Mouse (Mus musculus) forebrain, embryonic 15.5 days (tissue): Measurements from ENCODE around the gene Rtel1. TPM values are rescaled to one million over a fixed set of nuclear protein-coding genes. Genes with fewer than 3 reads are reported as not detected.

ENCODE experiments used
- ATAC-seq: fragments of 200-750 bp; cut with Nextera tagmentation; replicated peaks from 2 replicates; pipeline ENCODE4 v1.8.0; 2017; ENCODE audit warnings: mild to moderate bottlenecking, moderate TSS enrichment, moderate library complexity
- H3K27ac ChIP-seq: fragments of 300-500 bp; sonication (generic); replicated peaks from 2 replicates; pipeline ENCODE4 v1.5.1; 2015; ENCODE audit warnings: mild to moderate bottlenecking, inconsistent platforms
- H3K27me3 ChIP-seq: fragments of 300-500 bp; sonication (generic); 2 replicates; pipeline ENCODE4 v1.6.1; 2015; ENCODE audit warnings: inconsistent platforms
- H3K36me3 ChIP-seq: fragments of 300-500 bp; sonication (generic); 2 replicates; pipeline ENCODE4 v1.6.1; 2015; ENCODE audit warnings: mild to moderate bottlenecking, inconsistent platforms
- H3K4me1 ChIP-seq: fragments of 300-500 bp; sonication (generic); 2 replicates; pipeline ENCODE4 v1.6.1; 2015; ENCODE audit warnings: inconsistent platforms
- H3K4me2 ChIP-seq: fragments of 300-500 bp; sonication (generic); replicated peaks from 2 replicates; pipeline ENCODE4 v1.6.1; 2015; ENCODE audit warnings: mild to moderate bottlenecking, inconsistent platforms
- H3K4me3 ChIP-seq: fragments of 300-500 bp; sonication (generic); 2 replicates; pipeline ENCODE4 v1.5.1; 2015; ENCODE audit warnings: mild to moderate bottlenecking, inconsistent platforms
- H3K9ac ChIP-seq: fragments of 300-500 bp; sonication (generic); replicated peaks from 2 replicates; pipeline ENCODE4 v1.6.1; 2015; ENCODE audit warnings: mild to moderate bottlenecking, inconsistent platforms
- H3K9me3 ChIP-seq: fragments of 300-500 bp; sonication (generic); 2 replicates; pipeline ENCODE4 v1.6.1; 2016; ENCODE audit warnings: inconsistent platforms
- WGBS: fragments of 180-500 bp; shearing (Covaris S2); methylation state at CpG from one replicate; pipeline ENCODE4 v1.1.7; 2015; ENCODE audit warnings: mixed read lengths; 5-methylcytosine and 5-hydroxymethylcytosine counted together
- polyA plus RNA-seq: library from polyadenylated mRNA; unstranded; fragments of >200 nt; fragmentation: Nextera tagmentation; extraction: Ambion mirVana; gene quantifications from 2 replicates; pipeline ENCODE4 v1.2.1, GENCODE M21; 2015

Rtel1 gene
- polyA plus RNA-seq, 1 experiment from 2014 or later, result 37.5 TPM

DNA sequence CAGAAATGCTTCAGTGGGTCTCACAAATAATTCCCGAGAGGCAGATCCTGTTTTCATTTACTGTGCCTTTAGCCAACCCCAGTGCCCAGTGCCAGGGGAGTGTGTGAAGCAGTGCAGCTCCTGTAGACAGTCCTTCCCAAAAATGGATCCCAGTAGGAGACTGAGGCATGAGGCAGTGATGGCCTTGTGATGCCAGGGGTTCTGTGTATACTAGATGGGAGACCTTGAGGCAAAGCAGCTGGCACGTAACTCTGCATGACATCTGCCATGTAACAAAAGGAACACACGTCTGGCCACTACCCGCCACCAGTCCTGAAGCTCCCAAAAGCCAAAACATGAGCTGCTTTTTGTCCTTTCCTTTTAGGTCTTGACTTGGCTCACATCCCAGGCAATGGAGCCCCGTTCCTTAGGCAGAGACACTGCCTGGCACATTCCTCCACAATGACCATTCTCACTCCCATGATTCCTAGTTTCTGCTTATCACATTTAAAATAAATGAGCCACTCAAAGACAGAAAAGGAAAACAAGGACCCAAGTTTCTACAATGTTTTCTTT lies 77.7 kb downstream of the Rtel1 start:
- Histone ChIP-seq H3K4me1 (no peaks in the 10 kb centered on the region), H3K36me3 (no peaks in the 10 kb centered on the region), H3K9me3 (no peaks in the 10 kb centered on the region), H3K4me3 (no peak overlapping the region), H3K9ac (no peak overlapping the region), H3K4me2 (no peak overlapping the region), H3K27me3 (no peaks in the 10 kb centered on the region), H3K27ac (no peak overlapping the region)
- no peak for ATAC-seq
- 42% methylated on average over 5 of the region's 5 CpGs for WGBS

- ATAC-seq, result no peak
- H3K27me3 ChIP-seq, result no peaks in the 10 kb centered on the region
- 41% methylated on average over 1 of the region's 1 CpGs for WGBS
Observed at GRCm38 (mm10) chr2:181401497-181401896, 82.0 kb downstream of the Rtel1 start.

GRCm38 (mm10) chr2:181403722-181404121 lies 84.2 kb downstream of the Rtel1 start:
- no peak overlapping the region for H3K4me3 ChIP-seq
- no peak overlapping the region for H3K9ac ChIP-seq
- H3K4me1 ChIP-seq, result no peaks in the 10 kb centered on the region
- no peak overlapping the region for H3K4me2 ChIP-seq
- H3K36me3 ChIP-seq, result no peaks in the 10 kb centered on the region
- H3K9me3 ChIP-seq, result no peaks in the 10 kb centered on the region
- no peak overlapping the region for H3K27ac ChIP-seq
- no peak for ATAC-seq
- H3K27me3 ChIP-seq, result no peaks in the 10 kb centered on the region
- 91% methylated on average over 3 of the region's 3 CpGs for WGBS

More at GRCm38 (mm10) chr2:181401497-181401896, 82.0 kb downstream of the Rtel1 start:
- Histone ChIP-seq H3K4me2 (no peak overlapping the region), H3K4me1 (no peaks in the 10 kb centered on the region), H3K9me3 (no peaks in the 10 kb centered on the region), H3K36me3 (no peaks in the 10 kb centered on the region), H3K27ac (no peak overlapping the region), H3K4me3 (no peak overlapping the region), H3K9ac (no peak overlapping the region)

Other genes starting within 250 kb of the Rtel1 start
- gene Kcnq2, start 184.4 kb upstream of the Rtel1 start, polyA plus RNA-seq, result 45.2 and 46.7 TPM in 2 replicates
- gene Eef1a2, start 162.7 kb upstream of the Rtel1 start, polyA plus RNA-seq, result 5.8 and 6.3 TPM in 2 replicates
- gene Ppdpf, start 132.5 kb upstream of the Rtel1 start, polyA plus RNA-seq, result 512 and 520 TPM in 2 replicates
- not detected in 2 replicates for gene Ptk6, start 117.0 kb upstream of the Rtel1 start, polyA plus RNA-seq
- gene Srms, start 106.6 kb upstream of the Rtel1 start, polyA plus RNA-seq, result 0.06 TPM in 1 of 2 replicates, not detected in the other
- not detected in 2 replicates for gene Fndc11, start 99.7 kb upstream of the Rtel1 start, polyA plus RNA-seq
- 0.29 and 0.37 TPM in 2 replicates for gene Helz2, start 77.7 kb upstream of the Rtel1 start, polyA plus RNA-seq
- 20.2 and 20.3 TPM in 2 replicates for gene Gmeb2, start 31.7 kb upstream of the Rtel1 start, polyA plus RNA-seq
- 960 and 986 TPM in 2 replicates for gene Stmn3, start 5.2 kb upstream of the Rtel1 start, polyA plus RNA-seq
- gene Zgpat, start 45.2 kb downstream of the Rtel1 start, polyA plus RNA-seq, result 82.1 TPM in 2 replicates
- gene Arfrp1, start 45.7 kb downstream of the Rtel1 start, polyA plus RNA-seq, result 98.3 and 98.4 TPM in 2 replicates
- 45.7 and 45.9 TPM in 2 replicates for gene Lime1, start 60.3 kb downstream of the Rtel1 start, polyA plus RNA-seq
- gene Zbtb46, start 139.7 kb downstream of the Rtel1 start, polyA plus RNA-seq, result 9.5 and 10.7 TPM in 2 replicates
- not detected in 2 replicates for gene Abhd16b, start 173.5 kb downstream of the Rtel1 start, polyA plus RNA-seq
- 133 and 141 TPM in 2 replicates for gene Tpd52l2, start 177.4 kb downstream of the Rtel1 start, polyA plus RNA-seq
- 199 and 209 TPM in 2 replicates for gene Dnajc5, start 200.7 kb downstream of the Rtel1 start, polyA plus RNA-seq